Mouse (Mus musculus): ENCODE results near the gene Atg16l2. TPM values are rescaled to one million over a fixed set of nuclear protein-coding genes. Genes with fewer than 3 reads are reported as not detected.

Atg16l2 gene
- total RNA-seq, 1 experiment = 24.2 TPM

DNA sequence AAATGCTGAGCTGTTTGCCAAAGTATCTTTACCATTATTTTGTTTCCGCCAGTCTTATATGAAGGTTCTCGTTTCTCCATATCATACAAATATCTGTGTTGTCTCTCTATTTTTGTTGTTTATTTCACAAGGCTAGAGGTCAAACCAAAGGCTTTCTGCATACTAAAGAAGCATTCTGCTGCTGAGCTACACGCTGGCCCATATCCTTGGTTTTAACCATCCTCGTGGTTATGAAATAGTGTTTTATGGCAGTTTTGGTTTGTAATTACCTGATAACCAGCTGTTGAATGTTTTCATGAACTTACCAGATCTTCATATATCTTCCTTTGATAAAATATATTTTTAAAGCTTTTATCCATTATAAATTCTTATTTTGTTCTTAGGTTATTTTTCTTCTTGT is 53.3 kb downstream of the Atg16l2 start:
- TF ChIP-seq MAFK (IDR thresholded peaks at IDR 0.05; ENCODE audit: insufficient read depth, low read depth, low read length) = no peak
- no peak for TF ChIP-seq ZC3H11A (IDR thresholded peaks at IDR 0.05; ENCODE audit: borderline replicate concordance, low read depth, low read length)
- no peak for TF ChIP-seq HCFC1 (IDR thresholded peaks at IDR 0.05; ENCODE audit: borderline replicate concordance, insufficient read depth, low read length)
- TF ChIP-seq CHD2 (IDR thresholded peaks at IDR 0.05; ENCODE audit: low read depth, low read length) = no peak
- no peak for TF ChIP-seq ZNF384 (IDR thresholded peaks at IDR 0.05; ENCODE audit: low read depth, low read length)
- Histone ChIP-seq H3K4me3 (ENCODE audit: insufficient read depth in 1 of 2, low read depth in 1 of 2, low read length in 2 of 2, poor library complexity in 1 of 2, severe bottlenecking in 1 of 2) (no peak overlapping the region), H3K27ac (ENCODE audit: insufficient read depth, low read depth, low read length, poor library complexity, severe bottlenecking) (no peak overlapping the region), H3K4me1 (ENCODE audit: control insufficient read depth in 2 of 2, insufficient read depth in 2 of 2, low read length in 2 of 2, poor library complexity in 1 of 2) (no peaks in the 10 kb centered on the region), H3K9me3 (ENCODE audit: control insufficient read depth, insufficient read depth, low read depth, low read length) (no peaks in the 10 kb centered on the region), H3K36me3 (ENCODE audit: control insufficient read depth, insufficient read depth, low read length, poor library complexity, severe bottlenecking) (0 out of 2 replicates have a peak, but pooled peaks cover 2% of the 10 kb centered on the region), H3K9ac (ENCODE audit: insufficient read depth, low read depth, low read length, poor library complexity, severe bottlenecking) (no peak overlapping the region)
- DNase-seq (ENCODE audit: low read depth, low spot score) = no peak
- in situ Hi-C loops (cut with MboI; ENCODE audit: low sequenced_read_pairs in 2 of 2, unreplicated experiment in 2 of 2) = no loop called here

DNA sequence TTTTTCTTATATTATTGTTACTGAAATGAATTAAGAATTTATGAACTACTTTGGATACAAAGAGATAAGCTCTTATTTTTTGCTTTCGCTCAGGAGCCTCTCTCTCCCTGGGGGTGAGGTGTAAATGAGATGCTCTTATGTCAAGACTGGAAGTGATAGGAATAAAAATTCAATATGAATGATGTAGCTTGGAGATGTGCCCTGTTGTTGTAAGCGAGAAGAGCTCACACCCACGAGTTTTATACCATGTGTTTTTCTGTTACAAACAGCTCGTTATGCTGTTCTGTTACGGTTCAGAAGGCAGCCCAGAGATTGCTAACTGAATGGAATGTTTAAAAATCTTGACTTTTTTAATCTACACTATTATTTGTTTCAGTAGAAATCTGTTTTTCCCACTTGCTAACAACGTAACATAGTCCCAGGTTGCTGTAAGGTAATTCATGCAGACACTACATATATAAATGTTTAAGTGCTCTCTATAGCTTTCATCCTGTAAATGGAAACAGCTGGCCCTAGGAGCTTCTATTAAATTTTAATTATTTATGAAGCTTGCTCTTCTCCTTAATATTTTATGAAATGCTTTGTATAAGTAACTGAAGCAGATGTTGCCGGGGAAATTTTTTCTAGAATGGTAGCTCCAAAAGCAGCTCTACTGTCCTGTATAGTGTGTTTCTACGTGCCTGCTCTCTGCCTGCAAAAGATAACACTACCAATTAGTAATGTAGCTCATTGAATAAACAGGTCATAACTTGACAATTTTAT is 65.2 kb downstream of the Atg16l2 start:
- Histone ChIP-seq H3K4me1 (ENCODE audit: control insufficient read depth in 2 of 2, insufficient read depth in 2 of 2, low read length in 2 of 2, poor library complexity in 1 of 2) (no peaks in the 10 kb centered on the region), H3K36me3 (ENCODE audit: control insufficient read depth, insufficient read depth, low read length, poor library complexity, severe bottlenecking) (no peaks in the 10 kb centered on the region), H3K27ac (ENCODE audit: insufficient read depth, low read depth, low read length, poor library complexity, severe bottlenecking) (no peak overlapping the region), H3K9ac (ENCODE audit: insufficient read depth, low read depth, low read length, poor library complexity, severe bottlenecking) (no peak overlapping the region), H3K9me3 (ENCODE audit: control insufficient read depth, insufficient read depth, low read depth, low read length) (no peaks in the 10 kb centered on the region), H3K4me3 (ENCODE audit: insufficient read depth in 1 of 2, low read depth in 1 of 2, low read length in 2 of 2, poor library complexity in 1 of 2, severe bottlenecking in 1 of 2) (no peak overlapping the region)
- no peak for DNase-seq (ENCODE audit: low read depth, low spot score)
- no peak for TF ChIP-seq CHD2 (IDR thresholded peaks at IDR 0.05; ENCODE audit: low read depth, low read length)
- TF ChIP-seq MAFK (IDR thresholded peaks at IDR 0.05; ENCODE audit: insufficient read depth, low read depth, low read length) = no peak
- no peak for TF ChIP-seq ZNF384 (IDR thresholded peaks at IDR 0.05; ENCODE audit: low read depth, low read length)
- no peak for TF ChIP-seq HCFC1 (IDR thresholded peaks at IDR 0.05; ENCODE audit: borderline replicate concordance, insufficient read depth, low read length)
- no peak for TF ChIP-seq ZC3H11A (IDR thresholded peaks at IDR 0.05; ENCODE audit: borderline replicate concordance, low read depth, low read length)
- in situ Hi-C loops (cut with MboI; ENCODE audit: low sequenced_read_pairs in 2 of 2, unreplicated experiment in 2 of 2) = no loop called here

GRCm38 (mm10) chr7:101232716-101233115 is 69.3 kb downstream of the Atg16l2 start:
- Histone ChIP-seq H3K27ac (ENCODE audit: insufficient read depth, low read depth, low read length, poor library complexity, severe bottlenecking) (no peak overlapping the region), H3K9ac (ENCODE audit: insufficient read depth, low read depth, low read length, poor library complexity, severe bottlenecking) (no peak overlapping the region), H3K9me3 (ENCODE audit: control insufficient read depth, insufficient read depth, low read depth, low read length) (no peaks in the 10 kb centered on the region), H3K4me1 (ENCODE audit: control insufficient read depth in 2 of 2, insufficient read depth in 2 of 2, low read length in 2 of 2, poor library complexity in 1 of 2) (peaks cover 0 to 2% of the 10 kb centered on the region in 2 experiments; a peak in 1 of 4 replicates), H3K36me3 (ENCODE audit: control insufficient read depth, insufficient read depth, low read length, poor library complexity, severe bottlenecking) (no peaks in the 10 kb centered on the region), H3K4me3 (ENCODE audit: insufficient read depth in 1 of 2, low read depth in 1 of 2, low read length in 2 of 2, poor library complexity in 1 of 2, severe bottlenecking in 1 of 2) (no peak overlapping the region)
- in situ Hi-C loops (cut with MboI; ENCODE audit: low sequenced_read_pairs in 2 of 2, unreplicated experiment in 2 of 2) = no loop called here
- no peak for DNase-seq (ENCODE audit: low read depth, low spot score)
- TF ChIP-seq HCFC1 (IDR thresholded peaks at IDR 0.05; ENCODE audit: borderline replicate concordance, insufficient read depth, low read length) = no peak
- no peak for TF ChIP-seq MAFK (IDR thresholded peaks at IDR 0.05; ENCODE audit: insufficient read depth, low read depth, low read length)
- TF ChIP-seq CHD2 (IDR thresholded peaks at IDR 0.05; ENCODE audit: low read depth, low read length) = no peak
- no peak for TF ChIP-seq ZNF384 (IDR thresholded peaks at IDR 0.05; ENCODE audit: low read depth, low read length)
- no peak for TF ChIP-seq ZC3H11A (IDR thresholded peaks at IDR 0.05; ENCODE audit: borderline replicate concordance, low read depth, low read length)

- H3K27ac ChIP-seq (ENCODE audit: insufficient read depth, low read depth, low read length, poor library complexity, severe bottlenecking) = no peak overlapping the region
- H3K9ac ChIP-seq (ENCODE audit: insufficient read depth, low read depth, low read length, poor library complexity, severe bottlenecking) = no peak overlapping the region
- TF ChIP-seq MAFK (IDR thresholded peaks at IDR 0.05; ENCODE audit: insufficient read depth, low read depth, low read length) (no peak), ZNF384 (IDR thresholded peaks at IDR 0.05; ENCODE audit: low read depth, low read length) (no peak), HCFC1 (IDR thresholded peaks at IDR 0.05; ENCODE audit: borderline replicate concordance, insufficient read depth, low read length) (no peak), CHD2 (IDR thresholded peaks at IDR 0.05; ENCODE audit: low read depth, low read length) (no peak), ZC3H11A (IDR thresholded peaks at IDR 0.05; ENCODE audit: borderline replicate concordance, low read depth, low read length) (no peak)
- peak; percentile 15 for DNase-seq (ENCODE audit: low read depth, low spot score)
- H3K36me3 ChIP-seq (ENCODE audit: control insufficient read depth, insufficient read depth, low read length, poor library complexity, severe bottlenecking) = no peaks in the 10 kb centered on the region
- no peak overlapping the region for H3K4me3 ChIP-seq (ENCODE audit: insufficient read depth in 1 of 2, low read depth in 1 of 2, low read length in 2 of 2, poor library complexity in 1 of 2, severe bottlenecking in 1 of 2)
- peaks cover 0 to 2% of the 10 kb centered on the region in 2 experiments; a peak in 1 of 4 replicates for H3K4me1 ChIP-seq (ENCODE audit: control insufficient read depth in 2 of 2, insufficient read depth in 2 of 2, low read length in 2 of 2, poor library complexity in 1 of 2)
- in situ Hi-C loops (cut with MboI; ENCODE audit: low sequenced_read_pairs in 2 of 2, unreplicated experiment in 2 of 2) = no loop called here
- no peaks in the 10 kb centered on the region for H3K9me3 ChIP-seq (ENCODE audit: control insufficient read depth, insufficient read depth, low read depth, low read length)
Measured at GRCm38 (mm10) chr7:101231458-101231857, 70.6 kb downstream of the Atg16l2 start.
